Mouse (Mus musculus) liver, adult 2 months (tissue): ENCODE measurements at regions not wholly inside any gene's neighbourhood (a gene's known extent, or its start where the extent isn't known, plus 50 kb on each side); places are given as distances from the start of the nearest gene placed in this dataset.

Experiments used
- DNase-seq: peaks from one replicate; pipeline ENCODE4 v3.0.0-alpha.2; 2011; ENCODE audit warnings: low read depth, low spot score; ENCODE audit errors: extremely low read depth
- H3K27ac ChIP-seq: fragments of 200-500 bp; replicated peaks from 2 replicates; pipeline ENCODE4 v1.5.1; 2012; ENCODE audit warnings: low read depth, mild to moderate bottlenecking, control low read depth, inconsistent platforms, low read length; ENCODE audit not compliant: insufficient read depth
- H3K27me3 ChIP-seq: fragments of 200-500 bp; 2 replicates; pipeline ENCODE4 v1.6.1; 2012; ENCODE audit warnings: mild to moderate bottlenecking, moderate library complexity, low read length, inconsistent platforms; ENCODE audit not compliant: control insufficient read depth, insufficient read depth
- H3K36me3 ChIP-seq: fragments of 200-500 bp; 2 replicates; pipeline ENCODE4 v1.6.1; 2012; ENCODE audit warnings: low read length, inconsistent platforms; ENCODE audit not compliant: control insufficient read depth, insufficient read depth
- H3K4me1 ChIP-seq: fragments of 200-500 bp; 2 replicates; pipeline ENCODE4 v1.6.1; 2011; ENCODE audit warnings: low read length; ENCODE audit not compliant: control insufficient read depth, insufficient read depth
- H3K4me3 ChIP-seq: fragments of 200-500 bp; 2 replicates; pipeline ENCODE4 v1.5.1; 2011; ENCODE audit warnings: low read depth, mild to moderate bottlenecking, control low read depth, low read length, moderate library complexity; ENCODE audit not compliant: insufficient read depth
- H3K79me2 ChIP-seq: fragments of 200-500 bp; 2 replicates; pipeline ENCODE4 v1.6.1; 2012; ENCODE audit warnings: inconsistent platforms, mild to moderate bottlenecking, low read length, moderate library complexity; ENCODE audit not compliant: control insufficient read depth, insufficient read depth
- H3K9ac ChIP-seq: fragments of 200-500 bp; 2 replicates; pipeline ENCODE4 v1.6.1; 2012; ENCODE audit warnings: low read depth, mild to moderate bottlenecking, control low read depth, inconsistent platforms, low read length
- CTCF ChIP-seq: fragments of 200-500 bp; IDR thresholded peaks from 2 replicates; pipeline ENCODE4 v1.5.1; 2011; ENCODE audit warnings: low read depth, low read length, control low read depth
- POLR2A ChIP-seq: fragments of 200-500 bp; IDR thresholded peaks from 2 replicates; pipeline ENCODE4 v1.6.1; 2011; ENCODE audit warnings: low read length, control low read depth; ENCODE audit not compliant: insufficient read depth; ENCODE audit errors: extremely low read depth
- WGBS: fragments of 180-500 bp; shearing (Covaris S2); methylation state at CpG from one replicate; pipeline ENCODE4 v1.1.7; 2018; 5-methylcytosine and 5-hydroxymethylcytosine counted together

- 57% methylated on average over 7 of the region's 7 CpGs for WGBS
- no peak for DNase-seq
- no peak overlapping the region for H3K9ac ChIP-seq
- H3K36me3 ChIP-seq = no peaks in the 10 kb centered on the region
- no peaks in the 10 kb centered on the region for H3K27me3 ChIP-seq
- H3K27ac ChIP-seq = no peak overlapping the region
- H3K4me1 ChIP-seq = no peaks in the 10 kb centered on the region
- no peak overlapping the region for H3K4me3 ChIP-seq
- no peaks in the 10 kb centered on the region for H3K79me2 ChIP-seq
- no peak for TF ChIP-seq CTCF
- no peak for TF ChIP-seq POLR2A
These were observed 673.2 kb downstream of the Sorcs1 start for GRCm38 (mm10) chr19:50005248-50005647.

GRCm38 (mm10) chr19:49985826-49986225, 692.6 kb downstream of the Sorcs1 start:
- TF ChIP-seq POLR2A (no peak), CTCF (no peak)
- no peaks in the 10 kb centered on the region for H3K27me3 ChIP-seq
- H3K36me3 ChIP-seq = no peaks in the 10 kb centered on the region
- H3K4me1 ChIP-seq = no peaks in the 10 kb centered on the region
- H3K27ac ChIP-seq = no peak overlapping the region
- H3K4me3 ChIP-seq = no peak overlapping the region
- no peak overlapping the region for H3K9ac ChIP-seq
- no peak for DNase-seq
- WGBS = 87% methylated on average over 2 of the region's 2 CpGs
- no peaks in the 10 kb centered on the region for H3K79me2 ChIP-seq

- H3K4me3 ChIP-seq = no peak overlapping the region
- H3K27ac ChIP-seq = no peak overlapping the region
- DNase-seq = no peak
- H3K79me2 ChIP-seq = no peaks in the 10 kb centered on the region
- TF ChIP-seq POLR2A (no peak), CTCF (no peak)
- no peaks in the 10 kb centered on the region for H3K27me3 ChIP-seq
- 73% methylated on average over 6 of the region's 6 CpGs for WGBS
- H3K9ac ChIP-seq = no peak overlapping the region
- H3K4me1 ChIP-seq = no peaks in the 10 kb centered on the region
- H3K36me3 ChIP-seq = no peaks in the 10 kb centered on the region
These were observed 712.1 kb downstream of the Sorcs1 start for GRCm38 (mm10) chr19:49966284-49966841.

GRCm38 (mm10) chr19:49964679-49965078, 713.8 kb downstream of the Sorcs1 start:
- no peaks in the 10 kb centered on the region for H3K79me2 ChIP-seq
- no peak overlapping the region for H3K27ac ChIP-seq
- H3K36me3 ChIP-seq = no peaks in the 10 kb centered on the region
- no peak overlapping the region for H3K4me3 ChIP-seq
- 67% methylated on average over 5 of the region's 5 CpGs for WGBS
- H3K4me1 ChIP-seq = no peaks in the 10 kb centered on the region
- TF ChIP-seq POLR2A (no peak), CTCF (no peak)
- no peak overlapping the region for H3K9ac ChIP-seq
- DNase-seq = no peak
- H3K27me3 ChIP-seq = no peaks in the 10 kb centered on the region

GRCm38 (mm10) chr19:49958517-49958916, 719.9 kb downstream of the Sorcs1 start:
- Histone ChIP-seq H3K4me1 (no peaks in the 10 kb centered on the region), H3K9ac (no peak overlapping the region), H3K4me3 (no peak overlapping the region), H3K36me3 (no peaks in the 10 kb centered on the region), H3K27me3 (no peaks in the 10 kb centered on the region), H3K27ac (no peak overlapping the region), H3K79me2 (no peaks in the 10 kb centered on the region)
- DNase-seq = no peak
- WGBS = 57% methylated on average over 5 of the region's 5 CpGs
- TF ChIP-seq POLR2A = no peak
- no peak for TF ChIP-seq CTCF

- H3K27me3 ChIP-seq = no peaks in the 10 kb centered on the region
- no peak for DNase-seq
- H3K4me3 ChIP-seq = no peak overlapping the region
- no peak overlapping the region for H3K27ac ChIP-seq
- H3K36me3 ChIP-seq = no peaks in the 10 kb centered on the region
- TF ChIP-seq POLR2A (no peak), CTCF (no peak)
- WGBS = 44% methylated on average over 3 of the region's 3 CpGs
- no peaks in the 10 kb centered on the region for H3K79me2 ChIP-seq
- H3K9ac ChIP-seq = no peak overlapping the region
- no peaks in the 10 kb centered on the region for H3K4me1 ChIP-seq
These were observed 747.2 kb downstream of the Sorcs1 start for GRCm38 (mm10) chr19:49931202-49931601.
